Mouse (Mus musculus): ENCODE data around the gene Gsx2. TPM values are rescaled to one million over a fixed set of nuclear protein-coding genes. Genes with fewer than 3 reads are reported as not detected.

Gene Gsx2
- polyA plus RNA-seq, 1 experiment, result not detected

- Histone ChIP-seq H3K27ac (ENCODE audit: insufficient read depth, low read depth, low read length) (no peak overlapping the region), H3K4me3 (ENCODE audit: low read depth, low read length) (no peak overlapping the region), H3K36me3 (ENCODE audit: control insufficient read depth, insufficient read depth, low read length) (no peaks in the 10 kb centered on the region), H3K4me1 (ENCODE audit: control insufficient read depth, insufficient read depth, insufficient read length, low read length) (no peaks in the 10 kb centered on the region), H3K27me3 (ENCODE audit: control insufficient read depth, insufficient read depth, low read length) (peaks cover 80% of the 10 kb centered on the region)
- 5% methylated on average over 10 of the region's 10 CpGs for WGBS
- TF ChIP-seq POLR2A (IDR thresholded peaks at IDR 0.05; ENCODE audit: low read depth, low read length), result no peak
- no peak for TF ChIP-seq CTCF (IDR thresholded peaks at IDR 0.05; ENCODE audit: extremely low read depth, insufficient read length, insufficient replicate concordance, low read depth, low read length)
Observed at GRCm38 (mm10) chr5:75071951-75072350, 3.5 kb upstream of the Gsx2 start.

GRCm38 (mm10) chr5:75072532-75072931 is 2.9 kb upstream of the Gsx2 start:
- no peaks in the 10 kb centered on the region for H3K36me3 ChIP-seq (ENCODE audit: control insufficient read depth, insufficient read depth, low read length)
- WGBS, result 13% methylated on average over 4 of the region's 4 CpGs
- peaks cover 85% of the 10 kb centered on the region for H3K27me3 ChIP-seq (ENCODE audit: control insufficient read depth, insufficient read depth, low read length)
- no peak overlapping the region for H3K4me3 ChIP-seq (ENCODE audit: low read depth, low read length)
- no peak for TF ChIP-seq CTCF (IDR thresholded peaks at IDR 0.05; ENCODE audit: extremely low read depth, insufficient read length, insufficient replicate concordance, low read depth, low read length)
- no peak for TF ChIP-seq POLR2A (IDR thresholded peaks at IDR 0.05; ENCODE audit: low read depth, low read length)
- H3K27ac ChIP-seq (ENCODE audit: insufficient read depth, low read depth, low read length), result no peak overlapping the region
- H3K4me1 ChIP-seq (ENCODE audit: control insufficient read depth, insufficient read depth, insufficient read length, low read length), result no peaks in the 10 kb centered on the region

GRCm38 (mm10) chr5:75073167-75073566 is 2.2 kb upstream of the Gsx2 start:
- no peaks in the 10 kb centered on the region for H3K36me3 ChIP-seq (ENCODE audit: control insufficient read depth, insufficient read depth, low read length)
- no peak overlapping the region for H3K4me3 ChIP-seq (ENCODE audit: low read depth, low read length)
- WGBS, result 47% methylated on average over 1 of the region's 1 CpGs
- no peaks in the 10 kb centered on the region for H3K4me1 ChIP-seq (ENCODE audit: control insufficient read depth, insufficient read depth, insufficient read length, low read length)
- peaks cover 89% of the 10 kb centered on the region for H3K27me3 ChIP-seq (ENCODE audit: control insufficient read depth, insufficient read depth, low read length)
- no peak overlapping the region for H3K27ac ChIP-seq (ENCODE audit: insufficient read depth, low read depth, low read length)
- no peak for TF ChIP-seq CTCF (IDR thresholded peaks at IDR 0.05; ENCODE audit: extremely low read depth, insufficient read length, insufficient replicate concordance, low read depth, low read length)
- no peak for TF ChIP-seq POLR2A (IDR thresholded peaks at IDR 0.05; ENCODE audit: low read depth, low read length)

- Histone ChIP-seq H3K4me3 (ENCODE audit: low read depth, low read length) (no peak overlapping the region), H3K4me1 (ENCODE audit: control insufficient read depth, insufficient read depth, insufficient read length, low read length) (no peaks in the 10 kb centered on the region), H3K27me3 (ENCODE audit: control insufficient read depth, insufficient read depth, low read length) (peaks cover 88% of the 10 kb centered on the region), H3K27ac (ENCODE audit: insufficient read depth, low read depth, low read length) (no peak overlapping the region), H3K36me3 (ENCODE audit: control insufficient read depth, insufficient read depth, low read length) (no peaks in the 10 kb centered on the region)
- 16% methylated on average over 3 of the region's 3 CpGs for WGBS
- TF ChIP-seq POLR2A (IDR thresholded peaks at IDR 0.05; ENCODE audit: low read depth, low read length), result no peak
- no peak for TF ChIP-seq CTCF (IDR thresholded peaks at IDR 0.05; ENCODE audit: extremely low read depth, insufficient read length, insufficient replicate concordance, low read depth, low read length)
Observed at GRCm38 (mm10) chr5:75073684-75074083, 1.7 kb upstream of the Gsx2 start.

- H3K27me3 ChIP-seq (ENCODE audit: control insufficient read depth, insufficient read depth, low read length), result peaks cover 89% of the 10 kb centered on the region
Observed at GRCm38 (mm10) chr5:75074132-75074531, 1.3 kb upstream of the Gsx2 start.

GRCm38 (mm10) chr5:75074537-75075382 is 641 bp upstream of the Gsx2 start:
- TF ChIP-seq CTCF (IDR thresholded peaks at IDR 0.05; ENCODE audit: extremely low read depth, insufficient read length, insufficient replicate concordance, low read depth, low read length) (no peak), POLR2A (IDR thresholded peaks at IDR 0.05; ENCODE audit: low read depth, low read length) (no peak)
- Histone ChIP-seq H3K4me3 (ENCODE audit: low read depth, low read length) (no peak overlapping the region), H3K27me3 (ENCODE audit: control insufficient read depth, insufficient read depth, low read length) (peaks cover 89% of the 10 kb centered on the region), H3K36me3 (ENCODE audit: control insufficient read depth, insufficient read depth, low read length) (no peaks in the 10 kb centered on the region), H3K27ac (ENCODE audit: insufficient read depth, low read depth, low read length) (no peak overlapping the region), H3K4me1 (ENCODE audit: control insufficient read depth, insufficient read depth, insufficient read length, low read length) (no peaks in the 10 kb centered on the region)
- 12% methylated on average over 15 of the region's 15 CpGs for WGBS

More at GRCm38 (mm10) chr5:75074132-75074531, 1.3 kb upstream of the Gsx2 start:
- H3K27ac ChIP-seq (ENCODE audit: insufficient read depth, low read depth, low read length), result no peak overlapping the region
- H3K4me1 ChIP-seq (ENCODE audit: control insufficient read depth, insufficient read depth, insufficient read length, low read length), result no peaks in the 10 kb centered on the region
- WGBS, result 20% methylated on average over 4 of the region's 4 CpGs
- H3K4me3 ChIP-seq (ENCODE audit: low read depth, low read length), result no peak overlapping the region
- TF ChIP-seq POLR2A (IDR thresholded peaks at IDR 0.05; ENCODE audit: low read depth, low read length) (no peak), CTCF (IDR thresholded peaks at IDR 0.05; ENCODE audit: extremely low read depth, insufficient read length, insufficient replicate concordance, low read depth, low read length) (no peak)
- no peaks in the 10 kb centered on the region for H3K36me3 ChIP-seq (ENCODE audit: control insufficient read depth, insufficient read depth, low read length)

- peaks cover 83% of the 10 kb centered on the region for H3K27me3 ChIP-seq (ENCODE audit: control insufficient read depth, insufficient read depth, low read length)
- H3K36me3 ChIP-seq (ENCODE audit: control insufficient read depth, insufficient read depth, low read length), result no peaks in the 10 kb centered on the region
- TF ChIP-seq CTCF (IDR thresholded peaks at IDR 0.05; ENCODE audit: extremely low read depth, insufficient read length, insufficient replicate concordance, low read depth, low read length), result no peak
- TF ChIP-seq POLR2A (IDR thresholded peaks at IDR 0.05; ENCODE audit: low read depth, low read length), result no peak
- H3K4me3 ChIP-seq (ENCODE audit: low read depth, low read length), result no peak overlapping the region
- no peaks in the 10 kb centered on the region for H3K4me1 ChIP-seq (ENCODE audit: control insufficient read depth, insufficient read depth, insufficient read length, low read length)
- no peak overlapping the region for H3K27ac ChIP-seq (ENCODE audit: insufficient read depth, low read depth, low read length)
- WGBS, result 4% methylated on average over 17 of the region's 17 CpGs
Observed at GRCm38 (mm10) chr5:75076326-75077050, 1.1 kb downstream of the Gsx2 start.
